Mouse (Mus musculus): ENCODE results near the gene Slc4a3. TPM values are rescaled to one million over a fixed set of nuclear protein-coding genes. Genes with fewer than 3 reads are reported as not detected.

The Slc4a3 gene
- polyA plus RNA-seq, 1 experiment from 2014 or later, result 1.1 TPM

DNA sequence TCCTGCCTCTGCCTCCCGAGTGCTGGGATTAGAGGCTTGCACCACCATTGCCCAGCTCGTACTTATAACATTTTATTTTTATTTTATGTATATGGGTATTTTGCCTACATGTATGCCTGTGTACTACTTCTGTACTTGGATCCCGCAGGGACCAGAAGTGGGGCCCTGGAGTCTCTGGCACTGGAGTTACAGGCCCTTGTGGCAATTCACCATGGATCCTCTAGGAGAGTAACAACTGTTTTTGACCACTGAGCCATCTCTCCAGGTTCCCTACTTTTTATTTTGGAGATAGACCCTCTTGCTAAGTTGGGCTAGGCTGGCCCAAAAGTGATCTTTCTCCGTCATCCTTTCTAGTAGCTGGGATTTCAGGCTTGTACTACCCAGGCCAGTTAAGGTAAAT lies 27.6 kb upstream of the Slc4a3 start:
- 70% methylated on average over 4 of the region's 4 CpGs for WGBS (ENCODE audit: insufficient replicate concordance)
- Histone ChIP-seq H3K4me1 (ENCODE audit: control insufficient read depth, low read depth, low read length) (peaks cover 5% of the 10 kb centered on the region), H3K4me2 (ENCODE audit: low read depth, low read length) (no peak overlapping the region), H3K9me3 (replicated peaks; ENCODE audit: control insufficient read depth, low read length) (no peaks in the 10 kb centered on the region), H3K27ac (ENCODE audit: low read length) (no peak overlapping the region), H3K36me3 (ENCODE audit: control insufficient read depth, insufficient read depth) (no peaks in the 10 kb centered on the region), H3K9ac (ENCODE audit: low read depth, low read length) (no peak overlapping the region), H3K4me3 (ENCODE audit: low read depth, low read length) (no peak overlapping the region), H3K27me3 (ENCODE audit: control insufficient read depth, insufficient read depth, low read depth, low read length) (no peaks in the 10 kb centered on the region)
- no peak for ATAC-seq (ENCODE audit: low read depth)

DNA sequence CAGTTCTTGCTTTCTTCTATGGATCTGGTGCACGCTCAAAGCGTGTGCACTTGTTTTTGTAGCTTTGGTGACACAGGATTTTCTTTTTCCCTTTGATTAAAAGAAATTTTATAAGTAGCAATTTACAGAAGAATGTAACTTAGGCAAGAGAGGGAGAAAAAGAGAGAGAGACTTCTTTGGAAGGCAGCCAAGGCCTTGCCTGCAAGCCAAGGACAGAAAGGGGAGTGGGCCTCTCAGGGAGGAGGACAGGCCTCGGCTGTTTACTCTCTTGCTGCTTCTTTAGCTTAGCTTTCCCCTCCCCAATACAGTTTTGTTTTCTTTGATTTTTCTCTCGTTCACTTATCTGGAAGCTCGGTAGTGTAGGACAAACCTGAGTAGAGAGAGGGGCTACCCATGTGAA lies 26.5 kb upstream of the Slc4a3 start:
- H3K4me1 ChIP-seq (ENCODE audit: control insufficient read depth, low read depth, low read length), result peaks cover 5% of the 10 kb centered on the region
- ATAC-seq (ENCODE audit: low read depth), result no peak
- no peak overlapping the region for H3K9ac ChIP-seq (ENCODE audit: low read depth, low read length)
- no peak overlapping the region for H3K27ac ChIP-seq (ENCODE audit: low read length)
- H3K4me3 ChIP-seq (ENCODE audit: low read depth, low read length), result no peak overlapping the region
- 61% methylated on average over 5 of the region's 5 CpGs for whole genome bisulfite sequencing (ENCODE audit: insufficient replicate concordance)
- H3K27me3 ChIP-seq (ENCODE audit: control insufficient read depth, insufficient read depth, low read depth, low read length), result no peaks in the 10 kb centered on the region
- no peaks in the 10 kb centered on the region for H3K36me3 ChIP-seq (ENCODE audit: control insufficient read depth, insufficient read depth)
- H3K9me3 ChIP-seq (replicated peaks; ENCODE audit: control insufficient read depth, low read length), result no peaks in the 10 kb centered on the region
- no peak overlapping the region for H3K4me2 ChIP-seq (ENCODE audit: low read depth, low read length)

DNA sequence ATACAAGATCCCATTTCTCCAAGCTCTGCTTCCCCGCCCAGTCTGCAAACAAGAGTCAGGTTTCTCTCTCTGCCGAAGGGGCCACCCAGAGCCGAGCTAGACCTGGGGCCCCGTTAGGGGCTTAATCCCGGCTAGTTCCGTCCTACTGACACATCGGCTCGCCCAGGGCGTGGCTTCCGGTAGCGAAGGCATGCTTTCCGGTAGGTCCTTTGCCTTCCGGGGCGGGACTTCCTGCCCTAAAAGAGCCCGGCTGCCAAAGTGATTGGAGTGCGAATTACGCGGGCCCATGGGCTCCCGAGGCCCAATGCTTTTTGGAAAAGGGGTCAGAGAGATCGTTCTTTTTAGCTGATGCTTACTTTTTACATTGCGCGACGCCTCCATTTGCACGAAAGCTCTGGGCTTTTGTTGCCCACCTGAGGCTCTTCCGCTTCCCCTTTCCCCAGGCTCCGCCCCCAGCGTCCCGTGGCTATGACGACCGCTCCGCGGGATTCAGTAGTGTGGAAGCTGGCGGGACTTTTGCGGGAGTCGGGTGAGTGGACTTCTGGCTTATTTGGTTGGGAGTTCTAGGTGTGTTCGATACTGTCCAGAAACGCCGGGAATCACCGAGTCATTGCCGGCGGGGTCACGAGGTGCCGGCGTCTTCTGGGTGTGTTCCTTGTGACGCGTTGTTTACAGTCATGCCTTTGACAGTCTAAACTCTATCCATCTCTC lies 24.6 kb upstream of the Slc4a3 start, which contains the start of gene Stk11ip:
Stk11ip (plus strand) TSS at position 209 of the 711 bp plus-strand sequence.
- peak; percentile 95 for ATAC-seq (ENCODE audit: low read depth)
- Histone ChIP-seq H3K9ac (ENCODE audit: low read depth, low read length) (peak within 1 kb of the TSS; percentile 70), H3K27ac (ENCODE audit: low read length) (peak within 1 kb of the TSS; percentile 74), H3K4me1 (ENCODE audit: control insufficient read depth, low read depth, low read length) (peaks cover 5% of the 10 kb centered on the region), H3K9me3 (replicated peaks; ENCODE audit: control insufficient read depth, low read length) (no peaks in the 10 kb centered on the region), H3K4me2 (ENCODE audit: low read depth, low read length) (peak within 1 kb of the TSS; percentile 76), H3K4me3 (ENCODE audit: low read depth, low read length) (peak within 1 kb of the TSS; percentile 79), H3K36me3 (ENCODE audit: control insufficient read depth, insufficient read depth) (no peaks in the 10 kb centered on the region), H3K27me3 (ENCODE audit: control insufficient read depth, insufficient read depth, low read depth, low read length) (no peaks in the 10 kb centered on the region)
- under 1% methylated on average over 46 of the region's 46 CpGs for WGBS (ENCODE audit: insufficient replicate concordance)

GRCm38 (mm10) chr1:75524679-75525078 lies 21.4 kb upstream of the Slc4a3 start:
- Histone ChIP-seq H3K4me1 (ENCODE audit: control insufficient read depth, low read depth, low read length) (peaks cover 5% of the 10 kb centered on the region), H3K9ac (ENCODE audit: low read depth, low read length) (no peak overlapping the region), H3K27ac (ENCODE audit: low read length) (no peak overlapping the region), H3K4me3 (ENCODE audit: low read depth, low read length) (no peak overlapping the region), H3K4me2 (ENCODE audit: low read depth, low read length) (no peak overlapping the region), H3K9me3 (replicated peaks; ENCODE audit: control insufficient read depth, low read length) (no peaks in the 10 kb centered on the region), H3K36me3 (ENCODE audit: control insufficient read depth, insufficient read depth) (no peaks in the 10 kb centered on the region), H3K27me3 (ENCODE audit: control insufficient read depth, insufficient read depth, low read depth, low read length) (no peaks in the 10 kb centered on the region)
- 58% methylated on average over 7 of the region's 7 CpGs for WGBS (ENCODE audit: insufficient replicate concordance)
- no peak for ATAC-seq (ENCODE audit: low read depth)

GRCm38 (mm10) chr1:75530546-75530945 lies 15.5 kb upstream of the Slc4a3 start:
- no peaks in the 10 kb centered on the region for H3K27me3 ChIP-seq (ENCODE audit: control insufficient read depth, insufficient read depth, low read depth, low read length)
- WGBS (ENCODE audit: insufficient replicate concordance), result 71% methylated on average over 4 of the region's 4 CpGs
- H3K36me3 ChIP-seq (ENCODE audit: control insufficient read depth, insufficient read depth), result no peaks in the 10 kb centered on the region
- no peak overlapping the region for H3K27ac ChIP-seq (ENCODE audit: low read length)
- H3K9ac ChIP-seq (ENCODE audit: low read depth, low read length), result no peak overlapping the region
- no peak for ATAC-seq (ENCODE audit: low read depth)
- no peaks in the 10 kb centered on the region for H3K4me1 ChIP-seq (ENCODE audit: control insufficient read depth, low read depth, low read length)
- no peak overlapping the region for H3K4me3 ChIP-seq (ENCODE audit: low read depth, low read length)
- H3K9me3 ChIP-seq (replicated peaks; ENCODE audit: control insufficient read depth, low read length), result no peaks in the 10 kb centered on the region
- no peak overlapping the region for H3K4me2 ChIP-seq (ENCODE audit: low read depth, low read length)

GRCm38 (mm10) chr1:75532280-75533172 lies 13.5 kb upstream of the Slc4a3 start:
- Histone ChIP-seq H3K4me1 (ENCODE audit: control insufficient read depth, low read depth, low read length) (no peaks in the 10 kb centered on the region), H3K4me3 (ENCODE audit: low read depth, low read length) (no peak overlapping the region)
- WGBS (ENCODE audit: insufficient replicate concordance), result 73% methylated on average over 19 of the region's 19 CpGs

DNA sequence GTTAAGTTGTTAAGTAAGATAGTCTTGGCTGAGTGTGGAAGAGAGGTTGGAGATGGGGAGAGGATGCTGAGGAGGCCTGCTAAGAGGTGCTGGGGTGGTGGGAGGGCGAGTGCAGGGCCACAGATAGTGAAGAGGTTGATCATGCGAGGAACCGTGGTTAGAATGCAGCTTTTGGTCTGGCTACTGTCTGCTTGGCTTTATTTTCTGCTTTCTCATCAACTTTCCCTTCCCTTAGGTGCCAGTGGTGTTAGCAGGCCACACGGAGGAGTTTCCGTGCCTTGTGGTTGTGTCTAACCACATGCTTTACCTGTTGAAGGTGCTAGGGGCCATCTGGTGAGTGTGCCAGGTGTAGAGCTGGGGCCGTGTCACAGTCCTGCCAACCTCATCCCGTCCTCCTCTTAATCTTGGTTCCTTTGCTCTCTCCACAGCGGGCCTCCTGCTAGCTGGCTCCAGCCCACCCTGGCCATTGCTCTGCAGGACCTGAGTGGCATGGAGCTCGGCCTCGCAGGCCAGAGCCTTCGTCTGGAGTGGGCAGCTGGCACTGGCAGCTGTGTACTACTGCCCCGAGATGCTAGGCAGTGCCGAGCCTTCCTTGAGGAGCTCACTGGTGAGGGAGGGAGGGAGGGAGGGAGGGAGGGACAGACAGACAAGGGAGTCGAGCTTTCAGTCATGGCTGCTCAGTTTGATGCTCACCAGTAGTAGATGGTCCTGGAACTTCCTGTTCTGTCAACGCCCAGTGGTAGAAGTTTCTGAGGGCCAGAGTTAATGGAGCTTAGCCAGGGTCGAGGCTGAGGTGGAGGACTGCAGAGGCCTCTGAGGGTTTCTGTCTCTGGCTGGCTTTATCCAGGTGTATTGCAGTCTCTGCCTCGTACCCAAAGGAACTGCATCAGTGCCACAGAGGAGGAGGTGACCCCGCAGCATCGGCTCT lies 12.5 kb upstream of the Slc4a3 start:
- ATAC-seq (ENCODE audit: low read depth), result no peak
- H3K27me3 ChIP-seq (ENCODE audit: control insufficient read depth, insufficient read depth, low read depth, low read length), result no peaks in the 10 kb centered on the region
- H3K9me3 ChIP-seq (replicated peaks; ENCODE audit: control insufficient read depth, low read length), result no peaks in the 10 kb centered on the region
- H3K27ac ChIP-seq (ENCODE audit: low read length), result no peak overlapping the region
- H3K4me2 ChIP-seq (ENCODE audit: low read depth, low read length), result no peak overlapping the region
- H3K36me3 ChIP-seq (ENCODE audit: control insufficient read depth, insufficient read depth), result no peaks in the 10 kb centered on the region
- WGBS (ENCODE audit: insufficient replicate concordance), result 70% methylated on average over 19 of the region's 19 CpGs
- H3K4me3 ChIP-seq (ENCODE audit: low read depth, low read length), result no peak overlapping the region
- H3K9ac ChIP-seq (ENCODE audit: low read depth, low read length), result no peak overlapping the region
- H3K4me1 ChIP-seq (ENCODE audit: control insufficient read depth, low read depth, low read length), result no peaks in the 10 kb centered on the region

More at GRCm38 (mm10) chr1:75532280-75533172, 13.5 kb upstream of the Slc4a3 start:
- no peak for ATAC-seq (ENCODE audit: low read depth)
- H3K9ac ChIP-seq (ENCODE audit: low read depth, low read length), result no peak overlapping the region
- no peak overlapping the region for H3K27ac ChIP-seq (ENCODE audit: low read length)
- no peaks in the 10 kb centered on the region for H3K27me3 ChIP-seq (ENCODE audit: control insufficient read depth, insufficient read depth, low read depth, low read length)
- H3K36me3 ChIP-seq (ENCODE audit: control insufficient read depth, insufficient read depth), result no peaks in the 10 kb centered on the region
- H3K4me2 ChIP-seq (ENCODE audit: low read depth, low read length), result no peak overlapping the region
- no peaks in the 10 kb centered on the region for H3K9me3 ChIP-seq (replicated peaks; ENCODE audit: control insufficient read depth, low read length)

DNA sequence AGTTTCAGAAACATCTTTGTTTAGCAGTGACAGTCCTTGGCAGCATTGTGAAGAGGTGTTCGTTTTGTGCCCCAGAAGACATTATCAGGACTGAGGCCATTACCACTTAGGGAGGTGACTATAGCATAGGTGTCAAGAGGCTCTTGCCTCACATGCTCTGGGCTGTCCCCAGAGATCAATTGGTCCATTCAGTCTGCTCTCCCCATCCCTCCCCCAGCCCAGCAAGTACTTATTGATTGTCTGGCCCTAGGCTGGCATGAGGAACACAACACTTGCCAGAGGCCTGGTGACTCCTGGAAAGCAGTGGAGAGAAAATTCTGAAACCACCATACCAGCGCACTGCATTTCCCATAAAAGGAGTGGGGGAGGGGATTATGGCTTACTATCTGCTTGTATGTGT lies 8.5 kb upstream of the Slc4a3 start:
- Histone ChIP-seq H3K4me3 (ENCODE audit: low read depth, low read length) (no peak overlapping the region), H3K9me3 (replicated peaks; ENCODE audit: control insufficient read depth, low read length) (no peaks in the 10 kb centered on the region), H3K4me1 (ENCODE audit: control insufficient read depth, low read depth, low read length) (no peaks in the 10 kb centered on the region), H3K36me3 (ENCODE audit: control insufficient read depth, insufficient read depth) (no peaks in the 10 kb centered on the region), H3K27me3 (ENCODE audit: control insufficient read depth, insufficient read depth, low read depth, low read length) (no peaks in the 10 kb centered on the region), H3K9ac (ENCODE audit: low read depth, low read length) (no peak overlapping the region), H3K4me2 (ENCODE audit: low read depth, low read length) (no peak overlapping the region), H3K27ac (ENCODE audit: low read length) (no peak overlapping the region)
- 59% methylated on average over 2 of the region's 2 CpGs for WGBS (ENCODE audit: insufficient replicate concordance)
- ATAC-seq (ENCODE audit: low read depth), result no peak
